Mouse (Mus musculus) liver, adult 2 months (tissue): ENCODE results near the gene Tenm3.

Source experiments
- CTCF ChIP-seq: fragments of 200-500 bp; IDR thresholded peaks from 2 replicates; pipeline ENCODE4 v1.5.1; 2011; ENCODE audit warnings: low read depth, low read length, control low read depth
- POLR2A ChIP-seq: fragments of 200-500 bp; IDR thresholded peaks from 2 replicates; pipeline ENCODE4 v1.6.1; 2011; ENCODE audit warnings: low read length, control low read depth; ENCODE audit not compliant: insufficient read depth; ENCODE audit errors: extremely low read depth

DNA sequence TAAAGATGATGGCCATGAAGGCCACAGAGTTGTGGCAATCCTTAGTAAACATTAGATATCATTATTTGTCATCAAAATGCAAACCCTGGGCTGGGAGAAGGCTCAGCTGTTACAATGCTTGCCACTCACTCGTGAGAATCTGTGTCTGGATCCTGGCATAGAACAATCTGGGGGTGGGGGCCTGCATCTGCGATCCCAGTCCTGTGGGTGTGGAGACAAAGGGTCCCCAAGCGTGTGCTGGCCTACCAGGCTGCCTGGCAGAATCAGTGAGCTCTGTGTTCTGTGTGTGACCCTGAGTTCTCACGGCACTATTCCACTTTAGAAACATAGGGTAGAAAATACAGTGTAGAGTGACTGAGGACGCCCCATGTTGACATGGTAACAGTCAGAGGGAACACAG is 468.6 kb downstream of the Tenm3 start:
- no peak for TF ChIP-seq POLR2A
- no peak for TF ChIP-seq CTCF
